In genomic region chr4:142865593-142865992, GRCm38 (mm10) we compare ENCODE assay signal across 21 mouse cellular contexts.
DNase-seq lines count a peak whose midpoint lies in the region; ATAC-seq and TF ChIP-seq lines count a peak whose summit lies in the region.
"Had no signal": no experiment of that assay in that cellular context is flagged by ENCODE, and none has a peak within 500 bp of the region (broad histone marks: within the 10 kb centered on the region; RNA-seq: fewer than 3 reads in every experiment).

No protein-coding gene starts in this region.

- WGBS in midbrain, embryonic 11.5 days, result 89% methylated on average over 2 of the region's 2 CpGs
- 91% methylated on average over 2 of the region's 2 CpGs for WGBS in midbrain, postnatal 0 days

- H3K4me1 ChIP-seq in midbrain, embryonic 11.5 days (ENCODE audit: control insufficient read depth, insufficient read depth, low read length), result no peaks in the 10 kb centered on the region
- no peaks in the 10 kb centered on the region for H3K4me1 ChIP-seq in midbrain, postnatal 0 days (ENCODE audit: insufficient read depth, low read length)

- H3K4me3 ChIP-seq in midbrain, embryonic 11.5 days (ENCODE audit: low read depth, low read length), result no peak overlapping the region
- H3K4me3 ChIP-seq in midbrain, postnatal 0 days (ENCODE audit: low read depth, low read length), result no peak overlapping the region

- H3K9ac ChIP-seq in midbrain, embryonic 11.5 days (ENCODE audit: low read length), result no peak overlapping the region
- H3K9ac ChIP-seq in midbrain, postnatal 0 days (replicated peaks; ENCODE audit: low read length, poor library complexity, severe bottlenecking), result no peak overlapping the region

- H3K27me3 ChIP-seq in midbrain, embryonic 11.5 days (ENCODE audit: control insufficient read depth, insufficient read depth, low read length), result no peaks in the 10 kb centered on the region
- H3K27me3 ChIP-seq in midbrain, postnatal 0 days (ENCODE audit: insufficient read depth, low read length), result no peaks in the 10 kb centered on the region
- H3K27me3 ChIP-seq: CH12.LX, Patski had no signal

- no peaks in the 10 kb centered on the region for H3K36me3 ChIP-seq in midbrain, embryonic 11.5 days (ENCODE audit: control insufficient read depth, insufficient read depth, low read length)
- no peaks in the 10 kb centered on the region for H3K36me3 ChIP-seq in midbrain, postnatal 0 days (ENCODE audit: insufficient read depth, low read length)
- H3K36me3 ChIP-seq: G1E had no signal

- no peak for TF ChIP-seq CTCF in midbrain, postnatal 0 days (IDR thresholded peaks at IDR 0.05)

- no peak overlapping the region for H3K27ac ChIP-seq in midbrain, embryonic 11.5 days (ENCODE audit: low read depth, low read length)
- H3K27ac ChIP-seq in midbrain, postnatal 0 days (ENCODE audit: low read depth, low read length), result no peak overlapping the region

- H3K9me3 ChIP-seq in midbrain, embryonic 11.5 days (ENCODE audit: control insufficient read depth, low read length), result no peaks in the 10 kb centered on the region
- H3K9me3 ChIP-seq in midbrain, postnatal 0 days (ENCODE audit: low read length), result no peaks in the 10 kb centered on the region

- no peak for ATAC-seq in midbrain, embryonic 11.5 days (ENCODE audit: low FRiP score)
- ATAC-seq in midbrain, postnatal 0 days (ENCODE audit: low FRiP score), result no peak
- ATAC-seq: activated CD4-positive, CD25-positive, alpha-beta regulatory T cell, adult 4 months; CD4-positive, CD25-positive, alpha-beta regulatory T cell, adult 4 months; Patski had no signal

- H3K4me2 ChIP-seq in midbrain, embryonic 11.5 days, result no peak overlapping the region
- H3K4me2 ChIP-seq in midbrain, postnatal 0 days (ENCODE audit: low read depth, low read length, poor library complexity, severe bottlenecking), result no peak overlapping the region

- DNase-seq in adrenal gland, adult 2 months, result peak; percentile 51
- DNase-seq in adrenal gland, postnatal 4 days (ENCODE audit: low spot score in 2 of 2), result no peak
- DNase-seq in adrenal gland, adult 8-10 months, result peak; percentile 27
- DNase-seq in adrenal gland, postnatal 14 days, result no peak
- peak; percentile 61 for DNase-seq in midbrain, embryonic 11.5 days (ENCODE audit: low spot score, missing footprints)
- no peak for DNase-seq in midbrain, postnatal 0 days (ENCODE audit: low spot score)
- DNase-seq: adrenal gland, postnatal 10 days; adrenal gland, postnatal 25 days; B cell, adult 2 months; cerebellum, adult 11 months; cerebellum, adult 11-12 months; cerebellum, adult 18-20 months; cerebellum, adult 2 months; cerebellum, adult 8-10 months; cerebellum, adult 9-10 months; cerebellum, adult 9-11 months had no signal

Comparison
In these comparisons a context has a peak if more than half of its experiments do, and no peak if none do; other contexts are left out.
1. DNase-seq: peak in adrenal gland, adult 2 months (single experiment), adrenal gland, adult 8-10 months (single experiment) and midbrain, embryonic 11.5 days (single experiment); none in adrenal gland, postnatal 4 days (0 of 2), adrenal gland, postnatal 14 days (single experiment) and midbrain, postnatal 0 days (single experiment).